Mouse (Mus musculus) heart, postnatal 4 days (tissue): ENCODE measurements at regions not wholly inside any gene's neighbourhood (a gene's known extent, or its start where the extent isn't known, plus 50 kb on each side); places are given as distances from the start of the nearest gene placed in this dataset.

ENCODE experiments used
- DNase-seq: peaks from one replicate; pipeline ENCODE4 v3.0.0; 2021

- DNase-seq, result no peak
Observed at GRCm38 (mm10) chr13:5789302-5789701, 72.0 kb upstream of the Klf6 start.

DNA sequence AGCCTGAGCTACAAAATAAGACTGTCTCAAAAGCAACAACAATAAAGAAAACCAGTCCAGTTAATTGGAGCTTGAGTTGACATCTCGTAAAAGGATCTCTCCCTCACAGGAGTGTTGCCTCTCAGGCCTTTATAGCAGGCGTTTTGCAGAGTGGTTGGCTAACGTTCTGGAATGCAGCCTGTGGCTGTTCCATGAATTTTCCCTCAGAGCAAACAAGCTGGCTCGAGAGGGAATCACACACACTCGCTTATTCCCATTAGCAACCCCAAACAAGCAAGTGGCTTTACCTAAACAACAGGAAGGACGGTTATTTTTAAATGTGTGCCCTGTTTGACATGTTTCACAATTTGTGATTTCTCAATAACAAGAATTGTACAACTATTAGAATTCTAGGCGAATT, 59.2 kb upstream of the Klf6 start:
- peak; percentile 32 for DNase-seq

GRCm38 (mm10) chr13:5802826-5803225, 58.5 kb upstream of the Klf6 start:
- DNase-seq, result peak; percentile 15

GRCm38 (mm10) chr13:5803540-5804380, 57.5 kb upstream of the Klf6 start:
- peak; percentile 78 for DNase-seq

GRCm38 (mm10) chr13:5804381-5804941, 56.8 kb upstream of the Klf6 start:
- DNase-seq, result no peak

- DNase-seq, result no peak
Observed at GRCm38 (mm10) chr13:5808380-5808779, 52.9 kb upstream of the Klf6 start.
